Mouse (Mus musculus) ovary, postnatal 14 days (tissue): ENCODE results near the gene Cxcr2.
"Not testable (repeated sequence)": the region's sequence is repeated elsewhere in the genome, so short reads cannot be mapped to it uniquely, and the experiment has no call there.

Experiments
- DNase-seq: peaks from one replicate; pipeline ENCODE4 v3.0.0; 2022; ENCODE audit warnings: low spot score

Gene Cxcr2

GRCm38 (mm10) chr1:74139415-74139814 lies 14.4 kb upstream of the Cxcr2 start:
- no peak for DNase-seq

DNA sequence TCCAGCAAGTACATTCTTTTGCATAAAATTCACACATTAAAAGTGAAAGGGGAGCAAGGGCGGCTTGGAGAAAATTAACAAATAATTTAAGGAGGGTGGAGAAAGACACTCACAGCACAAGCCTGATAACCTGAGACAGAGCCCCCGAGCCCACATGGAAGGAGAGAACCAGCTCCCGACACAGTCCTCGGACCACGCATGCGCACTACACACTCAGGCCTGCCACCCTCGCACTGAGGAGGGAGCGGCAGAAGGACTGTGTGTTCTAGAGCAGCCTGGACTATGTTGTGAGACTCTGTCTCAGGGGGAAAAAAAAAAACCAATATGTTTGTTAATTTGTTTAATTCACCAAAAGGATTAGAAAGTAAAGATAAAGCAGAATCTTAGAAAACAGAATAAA lies 12.0 kb upstream of the Cxcr2 start:
- DNase-seq, result no peak

- no peak for DNase-seq
These were observed 4.5 kb upstream of the Cxcr2 start for GRCm38 (mm10) chr1:74149106-74149885.

DNA sequence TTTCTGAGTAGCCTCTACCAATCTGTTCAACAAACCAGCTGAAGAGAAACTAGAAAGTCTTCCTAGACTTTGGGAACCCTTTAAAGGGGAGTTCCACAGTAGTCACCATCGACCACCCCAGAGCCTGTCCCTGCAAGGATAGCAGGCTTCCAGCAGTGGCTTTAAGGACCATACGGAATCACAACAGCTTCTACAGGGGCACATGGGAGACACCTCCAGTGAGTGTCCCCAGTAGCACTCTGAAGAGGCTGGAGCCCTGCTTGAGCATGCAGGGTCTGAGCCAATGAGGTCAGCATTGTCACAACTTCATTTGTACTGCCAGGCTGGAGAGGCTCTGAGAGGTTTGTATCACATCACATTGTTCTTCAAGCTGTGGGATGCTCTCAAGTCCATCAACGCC lies 3.7 kb upstream of the Cxcr2 start:
- no peak for DNase-seq

DNA sequence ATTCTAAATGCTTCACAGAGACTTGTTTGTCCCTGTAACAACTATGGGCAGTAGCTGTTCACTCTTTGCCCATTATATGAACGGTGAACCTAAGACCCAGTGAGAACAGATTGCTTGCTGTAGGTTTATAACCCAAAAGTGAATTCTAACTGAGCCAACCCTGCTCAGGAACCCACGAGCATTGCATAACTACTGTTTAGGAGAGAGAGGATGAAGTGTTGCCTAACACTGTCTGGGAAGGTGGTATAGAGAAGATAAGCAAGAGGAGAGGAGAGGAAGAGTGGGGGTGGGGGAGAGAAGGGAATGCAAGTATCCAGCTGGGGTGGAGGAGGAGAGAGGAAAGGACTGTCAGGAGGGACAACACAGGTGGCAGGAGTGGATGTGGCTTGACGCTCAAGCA lies 2.7 kb upstream of the Cxcr2 start:
- no peak for DNase-seq

DNA sequence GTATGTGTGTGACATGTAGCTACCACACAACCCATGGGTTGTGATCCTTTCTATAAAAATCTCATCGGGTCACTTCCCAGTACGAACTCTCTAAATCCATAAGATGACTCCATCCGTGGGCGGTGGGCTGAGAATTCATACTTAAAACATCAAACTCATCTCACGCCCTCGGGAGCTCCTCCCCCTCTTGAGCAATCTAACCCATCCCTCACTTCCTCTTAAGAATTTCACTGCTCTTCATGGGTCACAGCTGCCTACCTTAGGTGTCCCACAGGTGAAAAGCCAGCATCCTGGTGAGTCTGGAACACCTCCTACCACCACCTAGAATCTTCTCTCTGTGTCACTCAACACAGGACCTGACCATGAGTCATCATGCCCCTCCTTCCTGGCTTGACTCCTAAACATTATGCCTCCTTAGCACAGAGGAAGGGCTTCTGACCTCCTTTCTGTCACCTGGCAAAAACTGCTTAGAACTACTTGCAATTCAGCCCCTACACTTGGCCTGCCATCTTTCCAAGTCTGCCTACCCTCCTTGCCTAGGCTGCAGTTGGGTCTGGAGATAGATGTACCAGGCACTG lies 1.7 kb downstream of the Cxcr2 start:
- DNase-seq, result no peak

GRCm38 (mm10) chr1:74156381-74156910 lies 2.7 kb downstream of the Cxcr2 start:
- no peak for DNase-seq

GRCm38 (mm10) chr1:74159613-74160012 lies 5.8 kb downstream of the Cxcr2 start:
- DNase-seq, result not testable (repeated sequence)

- DNase-seq, result no peak
These were observed 6.2 kb downstream of the Cxcr2 start for GRCm38 (mm10) chr1:74160036-74160435.

- DNase-seq, result no peak
These were observed 13.3 kb downstream of the Cxcr2 start for GRCm38 (mm10) chr1:74167136-74167535.

- no peak for DNase-seq
These were observed 15.9 kb downstream of the Cxcr2 start for GRCm38 (mm10) chr1:74169721-74170120.

DNA sequence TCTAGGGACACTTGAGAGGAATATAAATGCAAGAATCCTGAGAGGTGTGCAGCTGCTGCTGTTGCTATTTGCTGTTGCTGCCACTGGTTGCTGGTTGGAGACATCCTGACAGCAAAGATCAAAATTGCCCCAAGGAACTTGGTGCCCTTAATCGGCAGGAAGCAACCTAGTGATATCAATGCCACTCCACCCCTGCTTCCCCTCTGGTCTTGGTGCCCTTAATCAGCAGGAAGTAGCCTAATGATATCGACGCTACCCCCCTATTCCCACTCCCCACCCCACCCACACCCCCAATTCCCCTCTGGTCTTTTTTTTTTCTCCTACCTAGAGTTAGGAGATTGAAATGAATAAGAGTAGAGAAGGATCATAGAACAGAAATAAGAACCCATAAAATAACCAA lies 18.9 kb downstream of the Cxcr2 start:
- no peak for DNase-seq

- no peak for DNase-seq
These were observed 21.9 kb downstream of the Cxcr2 start for GRCm38 (mm10) chr1:74175731-74176130.

DNA sequence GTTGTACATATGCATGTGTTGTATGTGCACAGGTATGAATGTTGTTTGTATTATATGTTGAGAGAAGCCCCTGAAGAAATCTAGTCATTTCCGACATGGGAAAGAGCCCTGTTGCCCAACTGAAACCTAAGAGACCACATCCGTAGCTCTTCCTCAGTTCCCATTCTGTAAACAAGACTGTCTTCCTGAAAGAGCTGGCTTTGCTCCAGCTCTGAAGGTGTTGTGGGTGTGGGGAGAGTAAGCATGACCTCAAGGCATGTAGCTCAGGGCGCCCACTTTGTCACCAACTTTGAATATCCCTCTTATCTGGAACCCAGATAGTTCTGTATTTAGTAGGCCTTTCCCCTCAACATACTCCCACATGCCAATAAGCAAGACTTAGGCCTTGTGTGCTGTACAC lies 24.8 kb downstream of the Cxcr2 start:
- DNase-seq, result no peak

DNA sequence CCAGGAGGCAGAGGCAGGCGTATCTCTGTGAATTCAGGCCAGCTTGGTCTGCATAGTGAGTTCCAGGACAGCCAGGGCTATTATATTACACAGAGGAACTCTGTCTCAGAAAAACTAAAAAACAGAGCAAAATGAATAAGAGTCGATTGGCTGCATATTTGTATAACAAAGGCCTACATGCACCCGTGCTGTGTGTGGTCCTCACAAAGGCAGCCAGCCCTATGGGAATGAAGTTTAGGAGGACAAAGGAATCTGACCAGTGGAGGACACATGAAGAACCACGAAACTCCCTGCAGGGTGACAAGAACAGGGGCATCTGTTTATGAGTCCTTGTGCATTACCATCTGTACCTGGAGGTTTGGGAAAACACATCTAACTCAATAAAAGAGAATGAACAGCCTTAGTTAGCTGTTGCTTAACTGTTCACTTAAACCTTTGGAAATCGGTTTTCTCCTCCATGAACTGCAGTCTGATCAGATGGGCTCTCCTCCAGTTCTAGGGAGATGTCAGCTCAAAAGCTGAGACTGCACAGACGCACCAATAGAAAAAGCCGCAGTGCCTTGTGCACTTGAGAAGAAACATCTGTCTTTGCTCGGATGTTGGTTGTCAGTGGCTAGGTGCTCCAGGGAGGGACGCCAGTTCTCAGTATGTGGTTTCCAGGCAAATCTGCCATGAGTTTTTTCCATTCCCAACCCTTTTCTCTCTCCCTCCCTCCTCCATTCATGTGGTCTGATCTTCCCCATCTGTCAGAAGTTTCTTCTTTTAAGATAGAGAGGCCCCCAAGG lies 26.0 kb downstream of the Cxcr2 start:
- DNase-seq, result no peak

DNA sequence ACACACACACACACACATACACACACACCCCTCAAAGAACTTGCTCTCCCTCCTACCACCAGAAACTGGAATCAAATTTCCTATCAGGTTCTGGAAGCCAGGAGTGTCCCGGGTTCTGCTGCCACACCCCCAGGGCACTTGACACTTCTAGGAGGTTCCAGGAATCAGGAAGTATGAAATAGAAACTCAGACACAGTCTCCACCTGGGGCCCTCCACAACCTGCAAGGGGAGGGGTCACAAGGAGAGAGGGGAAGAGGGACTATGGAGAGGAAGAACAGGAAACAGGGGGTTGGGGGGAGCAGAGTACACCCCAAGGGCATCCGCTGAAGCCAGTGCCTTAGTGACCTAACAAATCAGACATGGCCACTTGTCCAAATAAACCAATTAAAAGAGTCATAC lies 27.7 kb downstream of the Cxcr2 start:
- DNase-seq, result no peak

DNA sequence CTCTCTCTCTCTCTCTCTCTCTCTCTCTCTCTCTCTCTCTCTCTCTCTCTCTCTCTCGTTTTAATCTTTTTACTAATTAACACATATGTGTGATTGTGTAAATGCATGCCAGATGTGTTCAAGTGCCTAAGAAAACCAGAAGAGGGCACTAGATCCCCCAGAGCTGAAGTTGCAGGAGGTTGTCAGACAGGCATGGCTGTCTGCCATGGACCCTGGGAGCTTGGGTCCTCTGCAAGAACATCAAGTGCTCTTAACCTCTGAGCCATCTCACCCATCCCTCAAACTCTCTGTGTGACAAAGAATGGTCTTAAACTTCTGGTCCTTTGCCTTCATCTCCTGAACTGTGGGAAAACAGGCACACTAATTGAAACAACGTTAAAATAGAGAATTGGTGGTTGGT lies 29.2 kb downstream of the Cxcr2 start:
- no peak for DNase-seq

DNA sequence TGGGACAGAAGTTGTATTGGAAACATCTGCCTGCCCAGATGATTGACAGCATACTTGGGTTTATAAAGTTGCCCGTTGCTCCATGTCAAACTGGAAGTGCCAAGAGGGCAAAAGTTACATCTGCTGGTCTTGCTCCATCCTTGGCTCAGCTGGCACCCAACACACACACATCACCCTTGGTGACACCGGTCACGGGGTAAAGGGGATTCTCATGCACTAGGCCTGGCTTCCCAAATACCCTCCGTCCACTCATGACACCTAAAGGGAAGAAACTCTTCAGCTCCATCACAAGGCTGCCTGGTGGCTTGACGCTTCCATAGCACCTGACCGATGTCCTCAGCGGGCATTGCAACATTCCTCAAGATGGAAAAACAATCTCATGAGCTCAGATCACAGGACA lies 36.7 kb downstream of the Cxcr2 start:
- DNase-seq, result no peak

GRCm38 (mm10) chr1:74192711-74193110 lies 38.9 kb downstream of the Cxcr2 start:
- no peak for DNase-seq

DNA sequence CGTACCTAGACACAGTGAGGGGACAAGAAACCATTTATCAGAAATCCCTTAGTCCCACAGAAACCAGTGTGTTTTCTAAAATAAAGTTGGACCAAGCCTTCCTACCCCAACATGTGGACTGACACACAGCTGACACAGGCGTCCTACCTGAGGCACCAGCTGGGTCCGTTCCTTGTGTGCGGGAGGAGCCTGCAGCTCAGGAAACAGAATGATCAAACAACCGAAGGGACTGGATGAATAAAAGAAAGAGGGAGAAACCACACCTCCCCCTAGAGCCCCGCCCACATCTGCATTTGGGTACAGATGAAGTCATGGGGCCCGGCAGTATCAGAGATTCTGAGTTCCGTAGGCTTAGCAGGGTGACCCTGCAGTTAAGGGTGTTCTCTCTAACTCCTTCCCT lies 40.7 kb downstream of the Cxcr2 start, which contains the start of gene Cxcr1:
Gene Cxcr1 (minus strand): TSS at position 187 of the 400 bp plus-strand sequence.
- no peak for DNase-seq

DNA sequence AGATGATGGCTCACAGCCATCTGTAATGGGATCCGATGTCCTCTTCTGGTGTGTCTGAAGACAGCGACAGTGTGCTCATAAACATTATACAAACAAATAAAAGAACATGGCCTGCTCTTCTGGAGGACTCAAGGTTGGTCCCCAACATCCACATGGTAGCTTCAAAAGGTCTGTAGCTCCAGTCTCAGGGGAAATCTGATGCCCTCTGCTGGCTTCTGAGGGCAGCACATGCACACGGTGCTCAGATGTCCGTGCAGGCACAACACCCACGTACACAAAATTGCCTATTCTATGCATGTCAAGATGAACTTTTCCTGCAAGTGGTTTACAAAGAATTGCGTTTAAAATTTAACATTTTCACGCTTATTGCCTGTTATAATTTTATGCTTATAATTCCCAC lies 42.2 kb downstream of the Cxcr2 start:
- no peak for DNase-seq

- DNase-seq, result no peak
These were observed 43.0 kb downstream of the Cxcr2 start for GRCm38 (mm10) chr1:74196621-74197419.
